Mouse (Mus musculus) heart, adult 2 months (tissue): ENCODE results near the gene Med8.

ENCODE experiments used
- CTCF ChIP-seq: fragments of 200-600 bp; IDR thresholded peaks from 2 replicates; pipeline ENCODE4 v1.8.1; 2022; ENCODE audit warnings: antibody characterized with exemption, mild to moderate bottlenecking, moderate library complexity
- EP300 ChIP-seq: fragments of 200-500 bp; IDR thresholded peaks from 2 replicates; pipeline ENCODE4 v1.6.1; 2011; ENCODE audit warnings: low read depth, low read length, control low read depth; ENCODE audit not compliant: insufficient read depth
- POLR2A ChIP-seq: fragments of 200-500 bp; IDR thresholded peaks from 2 replicates; pipeline ENCODE4 v1.6.1; 2011; ENCODE audit warnings: mild to moderate bottlenecking, low read depth, low read length, control low read depth; ENCODE audit not compliant: insufficient read depth

DNA sequence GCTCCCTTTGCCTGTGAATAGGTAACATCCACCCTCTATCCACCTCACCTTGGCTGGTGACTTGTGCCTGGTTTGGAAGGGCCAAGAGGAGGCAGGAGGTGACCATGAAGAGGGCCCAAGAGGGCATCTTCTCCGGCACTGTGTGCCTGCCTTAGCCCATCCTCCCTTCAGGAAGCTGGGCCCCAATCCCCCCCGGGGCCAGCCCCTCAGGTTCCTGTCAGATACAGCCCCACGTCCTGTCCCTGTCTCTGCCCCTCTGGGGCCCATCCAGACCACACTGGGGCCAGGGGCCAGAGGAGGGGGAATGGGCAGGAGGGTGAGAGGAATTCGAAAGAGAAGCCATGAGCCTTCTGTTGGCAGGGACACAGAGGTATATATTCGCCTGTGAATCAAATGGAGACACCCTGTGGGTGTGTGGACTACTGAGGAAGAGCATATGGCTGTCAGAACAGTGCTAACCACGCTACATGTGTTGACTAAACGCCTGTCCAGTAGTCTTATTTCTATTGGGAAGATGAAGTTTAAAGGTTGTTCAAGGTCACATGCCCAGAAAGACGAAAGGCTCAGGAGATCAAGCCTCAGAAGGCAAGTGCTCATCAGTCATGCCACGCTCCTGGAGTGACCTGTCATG, 48.3 kb downstream of the Med8 start, which contains the start of gene Mpl:
- TF ChIP-seq EP300 (no peak), CTCF (no peak), POLR2A (no peak)
